Mouse (Mus musculus): ENCODE measurements at regions not wholly inside any gene's neighbourhood (a gene's known extent, or its start where the extent isn't known, plus 50 kb on each side); places are given as distances from the start of the nearest gene placed in this dataset.
"Not testable (repeated sequence)": the region's sequence is repeated elsewhere in the genome, so short reads cannot be mapped to it uniquely, and the experiment has no call there.

- DNase-seq (ENCODE audit: low read depth), result no peak
Measured at GRCm38 (mm10) chr9:9606322-9606721, 367.4 kb upstream of the Arhgap42 start.

GRCm38 (mm10) chr9:9591263-9591662 is 352.4 kb upstream of the Arhgap42 start:
- no peak for DNase-seq (ENCODE audit: low read depth)

DNA sequence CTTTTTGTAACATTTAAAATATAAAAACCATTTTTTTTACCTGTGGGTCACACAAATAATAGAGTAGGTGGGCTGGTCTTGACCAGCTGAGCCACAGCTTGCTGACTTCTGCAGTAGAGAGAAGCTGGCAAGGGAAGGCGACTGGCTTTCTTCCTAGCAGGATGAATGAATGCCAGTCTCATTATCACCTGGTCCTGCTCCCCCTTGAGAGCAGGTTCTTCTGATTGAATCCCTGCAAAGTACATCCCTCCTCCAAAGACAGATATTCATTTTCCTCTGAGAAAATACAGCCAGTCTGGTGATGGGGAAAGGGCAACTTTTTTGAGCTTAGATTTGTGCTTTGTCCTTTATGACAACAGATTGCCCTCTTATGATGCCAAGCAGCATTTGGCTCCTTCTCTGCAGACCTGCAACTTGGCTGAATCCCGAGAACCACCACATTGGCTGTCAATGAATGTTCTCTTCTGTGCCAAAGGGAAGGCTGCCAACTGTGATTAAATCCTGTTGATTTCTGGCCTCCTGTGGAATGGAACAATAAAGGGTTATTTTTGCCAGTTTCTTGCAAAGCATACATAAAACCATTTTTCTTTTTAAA is 344.2 kb upstream of the Arhgap42 start:
- no peak for DNase-seq (ENCODE audit: low read depth)

DNA sequence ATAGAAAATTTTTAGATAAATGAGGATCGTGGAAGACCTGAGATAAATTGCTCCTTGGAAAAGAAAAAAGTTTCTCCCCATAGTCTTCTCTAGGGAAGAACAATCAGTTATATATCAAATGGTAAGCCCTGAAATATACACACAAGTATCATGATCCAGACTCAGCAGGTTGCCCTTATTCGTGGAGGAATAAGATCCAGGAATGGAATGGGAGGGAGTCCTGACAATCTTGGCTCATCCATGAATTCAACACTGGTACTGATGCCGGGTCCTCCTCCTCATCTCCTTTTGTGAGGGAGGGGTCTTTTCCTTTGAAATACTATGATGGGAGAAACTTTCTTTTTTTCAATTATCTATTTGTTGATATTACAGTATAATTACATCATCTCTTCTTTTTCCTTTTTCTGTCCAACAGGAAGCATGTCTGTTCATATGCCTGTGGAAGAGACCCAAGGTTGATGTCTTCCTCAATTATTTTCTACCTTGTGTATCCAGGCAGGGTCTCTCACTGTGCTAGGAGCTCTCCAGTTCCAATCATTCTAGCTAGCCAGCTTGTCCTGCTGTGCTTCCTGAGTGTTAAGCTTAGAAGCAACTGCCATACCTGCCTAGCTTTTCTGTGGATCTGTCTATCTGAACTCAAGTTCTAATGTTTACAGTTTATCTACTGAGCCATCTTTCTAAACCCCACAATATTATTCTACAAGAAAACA is 343.6 kb upstream of the Arhgap42 start:
- DNase-seq (ENCODE audit: low read depth), result no peak

DNA sequence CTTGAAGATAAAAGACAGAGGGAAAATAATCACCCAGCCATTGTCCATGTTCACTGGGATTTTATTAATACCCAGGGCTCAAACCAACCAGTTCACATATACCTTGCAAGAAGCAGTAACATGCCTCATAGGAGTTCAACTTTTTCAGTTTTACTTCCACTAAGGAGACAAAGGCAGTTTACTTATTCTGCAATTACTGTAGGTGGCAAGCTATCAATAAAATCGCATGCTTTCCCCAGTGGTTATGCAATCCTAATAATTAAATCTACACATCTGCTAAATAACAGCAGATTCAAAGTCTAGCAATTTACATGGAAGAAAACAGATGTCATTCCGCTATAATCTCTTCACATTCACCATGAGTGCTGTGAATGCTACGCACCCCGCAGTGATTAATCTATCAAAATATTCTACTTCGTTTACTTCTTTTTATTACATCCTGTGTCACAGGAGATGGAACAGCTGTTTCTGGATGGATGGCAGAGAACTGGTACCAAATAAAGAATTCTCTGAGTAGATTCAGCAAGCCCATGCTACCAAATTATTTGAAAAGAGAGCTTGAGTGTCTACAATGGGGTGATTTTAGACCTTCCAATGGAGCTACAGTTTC is 329.2 kb upstream of the Arhgap42 start:
- DNase-seq (ENCODE audit: low read depth), result no peak

DNA sequence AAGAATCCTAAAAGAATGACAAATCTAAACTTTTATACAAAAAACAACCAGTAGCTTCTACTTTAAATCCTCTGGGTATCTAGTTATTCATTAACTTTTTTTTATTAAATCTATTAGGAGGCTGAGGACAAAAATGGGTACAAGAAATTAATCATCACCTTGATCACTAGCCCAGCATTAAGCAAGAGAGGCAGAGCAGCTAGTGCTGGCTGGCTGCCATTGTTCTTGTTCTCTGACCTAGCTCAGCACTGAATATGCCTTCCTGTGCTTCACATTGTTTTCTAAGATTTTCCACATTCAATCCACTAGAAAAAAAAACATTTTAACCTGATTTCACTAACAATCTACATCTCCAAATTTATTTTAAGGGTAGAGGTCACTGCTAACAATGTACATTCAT is 325.6 kb upstream of the Arhgap42 start:
- no peak for DNase-seq (ENCODE audit: low read depth)

DNA sequence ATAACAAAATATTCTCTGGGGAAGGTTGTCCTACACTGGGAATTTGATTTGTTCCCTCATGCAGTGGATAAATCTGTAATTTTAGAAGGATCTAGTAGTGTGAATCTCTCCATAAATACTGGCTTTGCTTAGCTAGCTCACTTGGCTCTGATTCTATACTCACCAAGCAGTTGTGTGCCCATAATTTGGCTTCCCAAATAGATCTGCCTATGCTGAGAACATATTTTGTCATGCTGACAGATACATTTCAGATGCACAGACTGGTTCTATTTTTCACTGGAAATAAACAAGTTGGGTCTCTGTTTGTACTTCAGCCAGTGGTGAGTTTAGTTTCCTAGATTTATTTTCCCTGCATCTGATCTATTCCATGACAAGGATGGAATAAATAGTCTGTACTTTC is 309.8 kb upstream of the Arhgap42 start:
- no peak for DNase-seq (ENCODE audit: low read depth)

- no peak for DNase-seq (ENCODE audit: low read depth)
Measured at GRCm38 (mm10) chr9:9547570-9547969, 308.7 kb upstream of the Arhgap42 start.

GRCm38 (mm10) chr9:9547121-9547520 is 308.2 kb upstream of the Arhgap42 start:
- DNase-seq (ENCODE audit: low read depth), result no peak

GRCm38 (mm10) chr9:9500345-9500744 is 261.4 kb upstream of the Arhgap42 start:
- no peak for DNase-seq (ENCODE audit: low read depth)

DNA sequence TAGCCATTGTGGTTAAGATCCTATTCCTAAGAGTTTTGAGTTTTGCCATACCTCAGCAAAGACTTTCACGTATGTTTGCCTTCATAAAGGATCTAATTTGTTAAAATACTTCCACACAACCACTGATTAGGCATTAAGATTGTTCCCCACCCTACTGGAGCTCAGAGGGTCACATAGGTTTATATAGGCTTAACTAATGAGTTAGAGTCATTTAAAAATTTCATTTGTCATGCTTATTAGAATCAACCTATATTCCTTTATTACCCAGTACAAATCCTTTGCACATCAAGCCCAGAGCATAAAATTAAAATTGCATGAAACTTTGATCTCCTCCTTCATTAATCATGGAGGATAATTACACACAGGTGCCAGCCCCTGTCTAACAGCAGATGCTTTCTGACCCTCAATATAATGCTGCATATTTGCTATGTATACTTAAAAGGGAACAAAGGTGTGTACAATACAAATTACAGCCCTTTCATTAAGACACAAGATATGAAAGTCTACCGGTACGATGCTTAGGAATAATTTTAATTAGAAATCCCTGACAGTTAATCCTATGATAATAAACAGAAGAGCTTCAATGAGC is 254.8 kb upstream of the Arhgap42 start:
- DNase-seq (ENCODE audit: low read depth), result no peak

- DNase-seq (ENCODE audit: low read depth), result no peak
Measured at GRCm38 (mm10) chr9:9477145-9477544, 238.2 kb upstream of the Arhgap42 start.

- DNase-seq (ENCODE audit: low read depth), result no peak
Measured at GRCm38 (mm10) chr9:9475009-9475744, 236.3 kb upstream of the Arhgap42 start.

GRCm38 (mm10) chr9:9444213-9444612 is 205.3 kb upstream of the Arhgap42 start:
- peak; percentile 1 for DNase-seq (ENCODE audit: low read depth)

DNA sequence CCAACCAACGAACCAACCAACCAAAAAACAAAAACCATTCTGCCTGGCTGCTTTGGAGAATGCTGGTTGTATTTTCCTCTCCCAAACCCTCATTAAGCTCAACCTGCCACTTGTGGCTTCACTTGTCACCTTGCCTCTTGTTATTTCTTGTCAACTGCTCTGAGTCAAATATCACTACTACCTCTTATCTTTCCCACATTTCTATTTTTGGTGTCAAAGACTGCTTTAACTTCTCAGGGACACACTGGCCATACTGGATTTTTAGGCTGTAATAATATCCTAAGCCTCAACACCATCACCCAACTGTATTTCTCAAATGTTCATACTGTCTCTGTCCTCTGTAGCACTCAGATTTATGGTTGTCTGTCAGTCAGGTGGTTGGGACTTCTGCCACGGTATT is 181.4 kb upstream of the Arhgap42 start:
- no peak for DNase-seq (ENCODE audit: low read depth)

- peak; percentile 50 for DNase-seq (ENCODE audit: low read depth)
Measured at GRCm38 (mm10) chr9:9412460-9413181, 173.7 kb upstream of the Arhgap42 start.

- DNase-seq (ENCODE audit: low read depth), result not testable (repeated sequence)
Measured at GRCm38 (mm10) chr9:9394190-9394589, 155.3 kb upstream of the Arhgap42 start.

DNA sequence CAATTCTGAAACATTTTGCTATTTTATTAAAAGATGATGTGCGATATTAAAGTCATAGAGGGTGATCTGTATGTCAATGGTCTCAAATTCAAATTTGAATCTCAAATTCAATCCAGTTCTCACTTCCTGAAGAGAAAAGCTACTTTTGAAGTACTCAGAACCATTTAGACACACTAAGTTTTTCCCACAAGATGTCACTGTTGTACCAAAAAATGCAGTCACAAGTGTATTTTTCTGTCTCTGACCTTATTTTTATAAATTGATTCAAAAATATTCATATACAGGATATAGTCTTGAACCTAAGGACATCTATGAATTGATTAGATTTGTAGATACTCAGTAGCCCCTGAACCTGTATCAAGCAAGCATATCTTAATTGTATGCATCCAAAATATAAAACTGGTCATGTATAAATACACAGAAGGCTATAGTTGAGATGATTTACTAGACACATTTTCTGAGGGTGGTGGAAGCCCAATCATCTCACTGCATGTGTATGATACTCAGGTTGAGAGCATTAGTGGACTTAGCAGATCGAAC is 137.8 kb upstream of the Arhgap42 start:
- peak; percentile 25 for DNase-seq (ENCODE audit: low read depth)

- peak; percentile 68 for DNase-seq (ENCODE audit: low read depth)
Measured at GRCm38 (mm10) chr9:9375304-9375904, 136.5 kb upstream of the Arhgap42 start.

DNA sequence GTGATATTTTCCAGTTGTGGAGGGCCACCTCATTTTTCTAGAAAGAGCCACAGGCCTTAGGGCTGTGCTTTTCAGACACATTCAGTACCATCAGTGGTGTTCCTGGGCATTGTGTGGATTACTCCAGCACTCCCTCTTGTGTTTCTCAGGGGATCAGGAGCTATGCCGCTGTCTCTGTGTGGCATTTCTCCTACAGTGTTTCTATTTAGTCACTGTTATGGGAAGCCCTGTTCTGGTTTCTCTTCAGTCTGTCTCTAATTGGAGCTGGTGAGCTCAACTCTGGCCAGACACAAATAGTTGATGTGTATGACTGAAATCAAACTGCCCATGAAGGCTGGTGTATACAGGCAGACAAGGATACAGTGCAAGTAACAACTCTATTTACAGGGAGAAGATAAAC is 133.7 kb upstream of the Arhgap42 start:
- no peak for DNase-seq (ENCODE audit: low read depth)

DNA sequence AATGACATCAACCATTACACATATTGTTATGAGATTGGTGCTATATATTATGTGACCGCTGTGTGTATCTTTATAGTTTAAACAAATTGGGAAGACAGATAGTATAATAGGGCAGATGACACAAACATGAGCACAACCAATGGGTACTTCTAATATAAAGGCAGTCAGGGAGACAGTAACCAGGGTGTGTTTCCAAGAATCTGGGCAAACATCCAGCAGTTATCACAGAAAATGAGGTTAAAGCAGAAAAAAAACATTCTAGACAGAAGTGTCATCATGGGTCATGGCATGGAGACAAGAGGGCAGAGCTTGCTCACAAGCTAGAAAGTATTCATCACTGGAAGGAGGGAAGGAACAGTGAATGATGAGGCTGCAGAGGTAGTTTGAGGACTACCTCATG is 129.8 kb upstream of the Arhgap42 start:
- DNase-seq (ENCODE audit: low read depth), result no peak
